Mouse (Mus musculus): ENCODE measurements around the gene Fgd5. TPM values are rescaled to one million over a fixed set of nuclear protein-coding genes. Genes with fewer than 3 reads are reported as not detected.

Fgd5 gene
- 0.54 and 1.2 TPM in 2 replicates for polyA plus RNA-seq (2012; ENCODE audit: low replicate concordance)

GRCm38 (mm10) chr6:91978371-91979300 lies at the start of gene Fgd5:
Gene Fgd5 (plus strand): TSS chr6:91978878.

DNA sequence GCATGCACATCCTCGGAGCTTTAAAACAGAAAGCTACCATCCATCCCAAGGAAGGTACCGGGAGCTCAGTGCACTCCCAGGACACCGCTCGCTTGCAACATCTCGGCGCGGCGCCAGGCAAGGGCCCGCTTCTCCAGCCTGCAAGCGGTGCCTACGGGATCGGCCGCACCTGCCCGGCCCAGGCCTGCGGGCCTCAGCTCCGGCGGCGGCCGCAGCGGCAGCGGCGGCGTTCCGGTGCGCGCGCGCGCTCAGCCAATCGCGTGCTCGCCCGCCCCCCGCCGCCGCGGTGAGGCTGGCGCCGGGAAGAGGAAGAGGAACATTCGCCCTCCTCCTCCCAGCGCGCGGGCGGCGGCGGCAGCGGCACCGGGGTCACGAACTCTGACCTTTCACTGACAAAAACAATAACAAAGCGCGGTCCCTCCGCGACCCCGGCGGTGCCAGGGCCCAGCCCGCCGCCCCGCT lies 112.5 kb downstream of the Fgd5 start, which contains the start of gene Nr2c2:
TSS of gene Nr2c2 (plus strand) at position 261 of the 462 bp plus-strand sequence.

Other genes with a start within 250 kb of the Fgd5 start
- gene Grip2, start 151.6 kb upstream of the Fgd5 start, polyA plus RNA-seq (2012; ENCODE audit: low replicate concordance) = 0.11 and 0.12 TPM in 2 replicates
- 2.3 and 7.6 TPM in 2 replicates for gene Ccdc174, start 100.8 kb upstream of the Fgd5 start, polyA plus RNA-seq (2012; ENCODE audit: low replicate concordance)
- 0.06 TPM in 1 of 2 replicates, not detected in the other for gene 4930590J08Rik, start 76.1 kb upstream of the Fgd5 start, polyA plus RNA-seq (2012; ENCODE audit: low replicate concordance)
- gene Nr2c2, start 112.5 kb downstream of the Fgd5 start, polyA plus RNA-seq (2012; ENCODE audit: low replicate concordance) = 6.3 and 7.5 TPM in 2 replicates
- gene Mrps25, start 205.2 kb downstream of the Fgd5 start, polyA plus RNA-seq (2012; ENCODE audit: low replicate concordance) = 4.7 and 5.5 TPM in 2 replicates
- gene Rbsn, start 236.0 kb downstream of the Fgd5 start, polyA plus RNA-seq (2012; ENCODE audit: low replicate concordance) = 4.4 and 9.8 TPM in 2 replicates